ENCODE assay signal across 21 mouse cellular contexts in genomic region chr14:8016951-8017350, GRCm38 (mm10). TPM values are rescaled to one million over a fixed set of nuclear protein-coding genes. Genes with fewer than 3 reads are reported as not detected.
A peak's percentile ranks its signal among the peaks of the same experiment; 100 is the strongest.
DNase-seq lines count a peak whose midpoint lies in the region; ATAC-seq and TF ChIP-seq lines count a peak whose summit lies in the region.
"Had no signal": no experiment of that assay in that cellular context is flagged by ENCODE, and none has a peak within 500 bp of the region (broad histone marks: within the 10 kb centered on the region; RNA-seq: fewer than 3 reads in every experiment).

No protein-coding gene starts in this region.

- no peaks in the 10 kb centered on the region for H3K9me3 ChIP-seq in intestine, postnatal 0 days (ENCODE audit: control insufficient read depth)
- no peaks in the 10 kb centered on the region for H3K9me3 ChIP-seq in intestine, embryonic 16.5 days (ENCODE audit: control insufficient read depth, low read length)
- no peaks in the 10 kb centered on the region for H3K9me3 ChIP-seq in liver, postnatal 0 days (ENCODE audit: low read length)
- H3K9me3 ChIP-seq: forebrain, embryonic 15.5 days; G1E; hindbrain, embryonic 12.5 days; midbrain, embryonic 10.5 days had no signal

- no peak overlapping the region for H3K9ac ChIP-seq in intestine, postnatal 0 days (ENCODE audit: low read depth, low read length)
- H3K9ac ChIP-seq in intestine, embryonic 16.5 days (ENCODE audit: low read depth, low read length): no peak overlapping the region
- peak overlapping the region; percentile 16; the same call in 1 of the 2 replicates for H3K9ac ChIP-seq in liver, postnatal 0 days (replicated peaks)
- H3K9ac ChIP-seq: forebrain, embryonic 15.5 days; hindbrain, embryonic 12.5 days; lung, embryonic 14.5 days had no signal

- 66% methylated on average over 1 of the region's 1 CpGs for WGBS in intestine, postnatal 0 days
- 81% methylated on average over 1 of the region's 1 CpGs for WGBS in intestine, embryonic 16.5 days
- WGBS in liver, postnatal 0 days (ENCODE audit: insufficient replicate concordance): 48% methylated on average over 1 of the region's 1 CpGs

- no peak for ATAC-seq in intestine, postnatal 0 days
- ATAC-seq in intestine, embryonic 16.5 days: no peak
- peak; percentile 14; the same call in 1 of the 2 replicates for ATAC-seq in liver, postnatal 0 days
- ATAC-seq: forebrain, embryonic 15.5 days had no signal

- H3K36me3 ChIP-seq in intestine, postnatal 0 days (ENCODE audit: control insufficient read depth, insufficient read depth): no peaks in the 10 kb centered on the region
- H3K36me3 ChIP-seq in intestine, embryonic 16.5 days (ENCODE audit: control insufficient read depth, insufficient read depth, low read length): no peaks in the 10 kb centered on the region
- H3K36me3 ChIP-seq in liver, postnatal 0 days (replicated peaks; ENCODE audit: insufficient read depth, low read length): no peaks in the 10 kb centered on the region
- H3K36me3 ChIP-seq: forebrain, embryonic 15.5 days; G1E; hindbrain, embryonic 12.5 days; midbrain, embryonic 10.5 days had no signal

- TF ChIP-seq EP300 in liver, postnatal 0 days (IDR thresholded peaks at IDR 0.05; ENCODE audit: low read depth): no peak

- DNase-seq in testis, postnatal 10 days (ENCODE audit: low spot score): peak; percentile 8
- no peak for DNase-seq in testis, postnatal 14 days (ENCODE audit: low spot score)
- DNase-seq in liver, postnatal 0 days: no peak
- DNase-seq in adrenal gland, postnatal 25 days: no peak
- DNase-seq in layer of hippocampus, adult 8-10 months (ENCODE audit: low spot score in 2 of 2): no peak
- no peak for DNase-seq in cerebellum, postnatal 14 days
- DNase-seq: cerebellum, adult 9-11 months; embryo, embryonic 11 days; gastrocnemius, postnatal 25 days; heart, postnatal 10 days; lung, embryonic 14.5 days; retina, postnatal 1 day; right cerebral cortex, postnatal 4 days had no signal

- no peaks in the 10 kb centered on the region; the same call in 1 of the 2 replicates for H3K4me1 ChIP-seq in intestine, postnatal 0 days (replicated peaks; ENCODE audit: control insufficient read depth, insufficient read depth, low read length)
- peaks cover 4% of the 10 kb centered on the region; the same call in 1 of the 2 replicates for H3K4me1 ChIP-seq in intestine, embryonic 16.5 days (ENCODE audit: control insufficient read depth, insufficient read depth, low read length)
- H3K4me1 ChIP-seq in liver, postnatal 0 days (ENCODE audit: insufficient read depth): peaks cover 8% of the 10 kb centered on the region; the same call in 1 of the 2 replicates
- H3K4me1 ChIP-seq: forebrain, embryonic 15.5 days; hindbrain, embryonic 12.5 days; midbrain, embryonic 10.5 days had no signal

- no peak overlapping the region for H3K4me2 ChIP-seq in intestine, postnatal 0 days (replicated peaks; ENCODE audit: low read depth)
- no peak overlapping the region for H3K4me2 ChIP-seq in intestine, embryonic 16.5 days (ENCODE audit: low read depth, low read length)
- no peak overlapping the region for H3K4me2 ChIP-seq in liver, postnatal 0 days (ENCODE audit: low read depth, low read length)
- H3K4me2 ChIP-seq: forebrain, embryonic 15.5 days; heart, embryonic 11.5 days; hindbrain, embryonic 12.5 days; lung, embryonic 14.5 days had no signal

- no peaks in the 10 kb centered on the region for H3K27me3 ChIP-seq in intestine, postnatal 0 days (replicated peaks; ENCODE audit: control insufficient read depth, insufficient read depth, low read length)
- no peaks in the 10 kb centered on the region for H3K27me3 ChIP-seq in intestine, embryonic 16.5 days (replicated peaks; ENCODE audit: control insufficient read depth, insufficient read depth, low read length)
- H3K27me3 ChIP-seq in liver, postnatal 0 days (ENCODE audit: insufficient read depth, low read length): no peaks in the 10 kb centered on the region
- H3K27me3 ChIP-seq: forebrain, embryonic 15.5 days; hindbrain, embryonic 12.5 days had no signal

- no peak overlapping the region for H3K4me3 ChIP-seq in intestine, postnatal 0 days (ENCODE audit: low read depth, low read length)
- no peak overlapping the region for H3K4me3 ChIP-seq in intestine, embryonic 16.5 days (ENCODE audit: low read length)
- no peak overlapping the region for H3K4me3 ChIP-seq in liver, postnatal 0 days (ENCODE audit: low read depth, low read length)
- H3K4me3 ChIP-seq: forebrain, embryonic 15.5 days; hindbrain, embryonic 12.5 days; midbrain, embryonic 10.5 days had no signal

- no peak for TF ChIP-seq CTCF in intestine, postnatal 0 days (IDR thresholded peaks at IDR 0.05; ENCODE audit: low read depth)
- TF ChIP-seq CTCF in liver, postnatal 0 days (IDR thresholded peaks at IDR 0.05; ENCODE audit: low read depth): no peak

- peak overlapping the region; percentile 3; the same call in 1 of the 2 replicates for H3K27ac ChIP-seq in intestine, postnatal 0 days (ENCODE audit: low read depth, low read length)
- H3K27ac ChIP-seq in intestine, embryonic 16.5 days (ENCODE audit: low read length): no peak overlapping the region
- H3K27ac ChIP-seq in liver, postnatal 0 days (ENCODE audit: low read depth): peak overlapping the region; percentile 57
- H3K27ac ChIP-seq: forebrain, embryonic 15.5 days; hindbrain, embryonic 12.5 days; midbrain, embryonic 10.5 days had no signal

RNA-seq across cellular contexts. Expression of gene Abhd6, which starts 14.2 kb away (rescaled TPM):
- 11.3 and 11.8 TPM in 2 replicates for polyA plus RNA-seq in intestine, postnatal 0 days (2015; fragmentation: Nextera tagmentation; extraction: Ambion mirVana)
- polyA plus RNA-seq in intestine, embryonic 16.5 days (2015; fragmentation: Nextera tagmentation; extraction: Ambion mirVana): 12.5 and 14.1 TPM in 2 replicates
- polyA plus RNA-seq in liver, postnatal 0 days (2015; fragmentation: Nextera tagmentation; extraction: Ambion mirVana): 29.8 and 34.0 TPM in 2 replicates
- total RNA-seq in adrenal gland, postnatal 25 days (2021): 90.3 and 96.4 TPM in 2 replicates
- 10 to 100 TPM; 59.0 to 78.0 (median 67.0) TPM for total RNA-seq in layer of hippocampus, adult 8-10 months (2022)
- total RNA-seq: G1E had no signal
- polyA plus RNA-seq: G1E had no signal

RNA-seq across cellular contexts. Expression of gene Dnase1l3, which starts 22.6 kb away (rescaled TPM):
- 2.5 and 3.0 TPM in 2 replicates for polyA plus RNA-seq in intestine, postnatal 0 days (2015; fragmentation: Nextera tagmentation; extraction: Ambion mirVana)
- 1.7 and 1.9 TPM in 2 replicates for polyA plus RNA-seq in intestine, embryonic 16.5 days (2015; fragmentation: Nextera tagmentation; extraction: Ambion mirVana)
- polyA plus RNA-seq in liver, postnatal 0 days (2015; fragmentation: Nextera tagmentation; extraction: Ambion mirVana): 12.1 and 13.2 TPM in 2 replicates
- total RNA-seq in adrenal gland, postnatal 25 days (2021): 0.33 and 0.39 TPM in 2 replicates
- total RNA-seq in layer of hippocampus, adult 8-10 months (2022): not detected
- total RNA-seq: gastrocnemius, postnatal 25 days; heart, postnatal 10 days had no signal
- polyA plus RNA-seq: G1E; hindbrain, embryonic 12.5 days; midbrain, embryonic 10.5 days had no signal

RNA-seq across cellular contexts. Expression of gene Gm45521, which starts 59.9 kb away (rescaled TPM):
- not detected in 2 replicates for polyA plus RNA-seq in intestine, postnatal 0 days (2015; fragmentation: Nextera tagmentation; extraction: Ambion mirVana)
- polyA plus RNA-seq in intestine, embryonic 16.5 days (2015; fragmentation: Nextera tagmentation; extraction: Ambion mirVana): not detected in 2 replicates
- not detected in 2 replicates for polyA plus RNA-seq in liver, postnatal 0 days (2015; fragmentation: Nextera tagmentation; extraction: Ambion mirVana)
- not detected in 2 replicates for total RNA-seq in adrenal gland, postnatal 25 days (2021)
- total RNA-seq in layer of hippocampus, adult 8-10 months (2022): under 1 TPM in 1 of 4 experiments, not detected in 3; 0.71 TPM
- total RNA-seq: G1E; gastrocnemius, postnatal 25 days; heart, postnatal 10 days had no signal
- polyA plus RNA-seq: embryonic facial prominence, embryonic 14.5 days; forebrain, embryonic 15.5 days; G1E; lung, embryonic 14.5 days had no signal
